Mouse (Mus musculus) cerebellum, adult 18-20 months (tissue): ENCODE measurements around the gene Sgsm1.
A peak's percentile ranks its signal among the peaks of the same experiment; 100 is the strongest.

Experiments
- DNase-seq, 2 experiments: peaks; one replicate each; pipeline ENCODE4 v3.0.0; 2021

Gene Sgsm1

DNA sequence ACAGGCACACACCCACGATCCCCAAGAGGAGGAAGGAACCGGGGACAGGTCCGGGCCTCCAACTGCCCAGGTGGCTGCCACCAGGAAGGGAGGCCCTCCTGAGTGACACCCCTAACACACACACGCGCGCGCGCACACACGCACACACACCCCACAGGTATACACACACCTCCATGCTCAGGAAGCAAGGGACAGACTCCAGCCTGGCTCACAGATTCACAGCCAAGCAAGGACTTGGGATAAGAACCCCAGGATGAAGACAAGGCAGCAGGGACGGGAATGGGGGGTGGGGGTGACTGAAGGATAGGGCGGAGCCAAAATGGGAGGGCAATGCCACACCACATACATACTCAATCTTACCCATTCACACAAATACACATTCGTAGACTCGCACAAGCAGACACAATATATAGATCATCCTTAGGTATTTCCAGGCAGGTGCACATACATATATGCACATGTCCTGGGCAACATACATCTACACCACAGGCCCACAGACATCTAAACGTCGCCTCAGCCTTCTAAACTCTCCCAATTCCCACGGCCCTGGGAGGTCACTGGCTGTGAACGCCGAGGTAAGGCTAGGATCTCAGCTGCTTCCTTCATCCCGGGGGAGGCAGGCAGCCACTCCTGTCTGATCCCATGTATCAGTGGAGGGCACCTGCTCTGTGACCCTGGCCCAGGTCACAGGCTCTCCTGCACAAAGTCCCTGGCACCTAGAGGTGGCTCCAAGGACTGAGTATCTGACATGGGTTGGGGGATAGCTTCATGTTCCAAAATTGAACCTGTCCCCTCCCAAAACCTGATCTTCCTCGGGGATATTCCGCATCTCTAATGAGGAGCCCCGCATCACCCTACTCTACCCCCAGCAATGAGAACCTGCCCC, 852 bp downstream of the Sgsm1 start:
- peak; percentile 45 to 58 for DNase-seq

DNA sequence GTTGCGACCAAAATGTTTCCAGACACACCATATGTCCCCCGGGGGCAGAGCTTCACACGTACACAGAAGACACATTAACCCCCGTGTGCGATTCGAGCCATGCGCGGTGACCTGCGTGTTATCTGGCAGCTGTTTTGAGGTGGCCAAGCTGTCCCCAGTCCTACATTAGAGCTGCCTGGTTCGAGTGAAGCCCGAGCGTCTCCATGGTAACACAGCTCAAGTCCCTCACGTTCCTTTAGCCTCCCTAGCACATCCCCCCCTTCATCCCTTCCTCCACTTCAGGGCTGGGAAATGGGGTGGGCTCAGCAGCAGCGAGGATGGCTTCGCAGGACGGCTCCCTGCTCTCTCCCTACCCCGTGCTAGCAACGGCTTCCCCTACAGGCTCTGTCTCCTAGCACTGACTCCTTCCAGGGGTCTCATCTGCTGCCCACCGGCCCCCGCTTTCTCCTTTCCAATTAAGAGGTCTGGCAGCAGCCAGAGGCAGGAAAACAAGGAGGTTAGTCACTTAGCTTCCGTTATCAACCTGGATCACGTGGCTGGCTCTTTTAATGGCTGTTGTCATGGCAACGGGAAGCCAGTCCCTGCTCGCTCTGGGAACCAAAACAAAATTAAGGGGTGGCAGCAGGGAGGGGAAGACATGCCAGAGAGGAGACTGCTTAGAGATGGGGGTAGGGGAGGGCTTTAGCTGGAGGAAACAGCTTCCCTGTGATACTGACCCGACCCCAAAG, 3.7 kb downstream of the Sgsm1 start:
- DNase-seq = peak; percentile 60 to 74

DNA sequence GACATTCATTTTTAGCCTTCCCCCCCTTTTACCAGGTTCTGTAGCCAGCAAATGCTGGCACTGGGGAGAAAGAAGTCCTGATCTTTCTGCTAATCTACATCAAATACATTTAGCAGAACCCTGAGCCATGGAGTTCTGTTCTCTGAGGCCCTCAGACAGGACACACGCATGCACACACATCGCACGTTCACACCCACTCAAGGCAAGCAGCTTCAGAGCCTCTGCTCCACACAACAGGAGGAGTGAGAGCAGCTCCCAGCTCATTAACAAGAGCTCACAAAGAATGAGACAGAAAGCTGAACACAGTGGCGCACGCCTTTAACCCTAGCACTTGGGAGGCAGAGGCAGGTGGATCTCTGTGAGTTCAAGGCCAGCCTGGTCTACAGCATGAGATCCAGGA, 6.1 kb downstream of the Sgsm1 start:
- no peak for DNase-seq

DNA sequence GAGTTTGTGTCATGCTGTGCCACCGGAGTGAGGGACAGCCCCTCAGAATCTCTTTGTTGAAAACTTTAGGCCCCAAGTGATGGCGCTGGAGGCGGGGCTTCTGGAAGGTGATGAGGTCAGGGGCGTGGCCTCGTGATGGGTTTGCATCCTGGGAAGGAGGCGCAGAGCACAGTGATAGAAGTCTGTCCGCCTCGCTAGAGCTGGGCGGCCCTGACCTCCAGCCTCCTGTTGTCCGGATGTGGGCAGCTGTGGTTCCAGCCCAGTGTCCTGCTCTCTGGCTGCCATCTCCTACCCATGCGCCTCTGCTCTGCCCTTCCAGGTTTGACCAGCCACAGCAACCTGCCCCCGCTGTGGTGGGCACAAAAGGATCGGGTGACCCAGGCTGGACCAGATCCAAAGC, 8.7 kb downstream of the Sgsm1 start:
- peak; percentile 45 to 48 for DNase-seq

DNA sequence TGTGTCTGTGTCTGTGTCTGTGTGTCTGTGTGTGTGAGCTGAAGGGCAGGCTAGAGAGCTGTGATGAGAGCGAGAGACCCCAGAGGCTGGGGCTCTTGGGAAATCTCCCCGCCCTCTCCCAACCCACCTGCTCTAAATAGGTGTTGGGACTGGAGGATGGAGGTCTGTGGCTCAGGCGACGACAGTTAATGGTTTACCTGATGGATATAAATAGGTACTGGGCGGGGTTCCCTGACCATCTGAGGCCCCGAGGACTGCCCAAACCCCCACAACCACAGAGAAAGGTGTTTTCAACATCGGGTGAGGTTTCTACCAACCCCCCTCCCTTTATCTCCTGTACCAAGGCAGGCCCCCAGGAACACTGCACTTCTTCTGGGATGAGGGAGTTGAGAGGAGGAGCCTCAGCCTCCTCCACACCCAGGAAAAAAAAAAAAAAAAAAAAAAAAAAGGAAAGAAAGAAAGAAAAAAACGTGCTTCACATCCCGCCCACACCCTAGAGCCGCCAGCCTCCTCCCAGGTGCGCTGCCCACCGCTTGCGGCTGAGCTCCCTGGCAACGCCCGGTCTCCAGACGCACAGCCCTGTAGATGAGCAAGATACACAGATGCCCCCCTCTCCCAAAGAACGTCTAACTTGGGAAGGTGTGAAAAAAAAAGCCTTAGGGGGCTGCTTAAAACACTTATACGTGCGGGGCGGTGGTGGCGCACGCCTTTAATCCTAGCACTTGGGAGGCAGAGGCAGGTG, 10.3 kb downstream of the Sgsm1 start:
- no peak for DNase-seq

DNA sequence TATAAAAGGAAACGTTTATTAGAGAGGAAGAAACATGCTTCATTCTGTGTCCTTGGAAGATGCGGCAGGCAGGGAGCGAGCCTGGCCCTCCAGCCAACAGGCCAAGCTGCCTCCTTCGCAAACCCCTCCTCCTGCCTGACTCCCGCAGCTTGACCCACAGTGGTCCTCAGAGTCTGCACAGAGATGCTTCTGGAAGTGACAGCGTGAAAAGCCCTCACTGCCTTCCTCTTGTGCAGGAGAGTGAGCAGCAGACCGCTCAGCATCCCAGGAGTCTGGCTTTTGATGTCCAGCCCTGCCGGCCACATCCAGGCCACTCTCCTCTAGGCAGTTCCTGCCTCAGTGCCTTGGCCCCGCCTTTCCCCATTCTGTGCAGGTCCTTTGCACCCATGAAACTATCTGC, 11.2 kb downstream of the Sgsm1 start:
- peak; percentile 59 to 63 for DNase-seq

DNA sequence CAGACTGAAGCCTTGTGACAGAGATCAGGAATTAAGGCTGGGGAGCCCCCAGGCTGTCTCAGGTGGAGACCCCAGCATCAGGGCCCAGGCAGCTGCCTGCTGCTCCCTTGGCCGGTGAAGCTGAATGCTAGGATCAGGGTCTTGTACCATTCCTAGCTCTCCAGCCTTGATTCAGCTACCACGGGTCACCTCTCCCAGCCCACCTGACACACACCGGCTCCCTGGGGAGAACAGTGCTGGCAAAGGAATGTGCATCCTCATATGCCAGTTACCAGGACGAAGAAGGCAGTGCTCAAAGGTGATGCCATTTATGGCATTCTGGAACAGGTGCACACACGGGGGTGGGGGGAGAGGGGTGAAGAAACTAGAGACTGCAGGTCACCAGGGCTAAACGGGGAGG, 11.8 kb downstream of the Sgsm1 start:
- peak; percentile 41 to 50 for DNase-seq

DNA sequence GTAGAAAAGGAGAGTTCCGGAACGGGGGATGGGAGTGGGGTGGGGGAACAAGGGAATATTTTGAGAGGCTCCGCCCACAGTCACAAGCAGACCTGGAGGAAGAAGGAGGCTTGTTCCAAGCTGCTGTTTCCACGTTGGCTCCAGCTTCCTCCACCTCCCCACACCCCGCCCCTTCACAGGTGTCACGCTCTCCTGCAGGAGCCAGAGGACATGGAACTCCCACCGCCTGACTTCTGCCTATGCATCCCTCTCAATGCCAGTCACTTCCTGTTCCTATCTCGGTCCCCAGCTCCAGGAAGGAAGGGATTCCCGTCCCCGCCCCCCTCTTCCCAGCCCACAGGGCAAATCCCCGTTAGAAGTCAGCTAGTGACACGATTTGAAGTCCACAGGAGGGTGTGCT, 12.5 kb downstream of the Sgsm1 start:
- peak in 1 of 2 experiments; percentile 35 for DNase-seq

DNA sequence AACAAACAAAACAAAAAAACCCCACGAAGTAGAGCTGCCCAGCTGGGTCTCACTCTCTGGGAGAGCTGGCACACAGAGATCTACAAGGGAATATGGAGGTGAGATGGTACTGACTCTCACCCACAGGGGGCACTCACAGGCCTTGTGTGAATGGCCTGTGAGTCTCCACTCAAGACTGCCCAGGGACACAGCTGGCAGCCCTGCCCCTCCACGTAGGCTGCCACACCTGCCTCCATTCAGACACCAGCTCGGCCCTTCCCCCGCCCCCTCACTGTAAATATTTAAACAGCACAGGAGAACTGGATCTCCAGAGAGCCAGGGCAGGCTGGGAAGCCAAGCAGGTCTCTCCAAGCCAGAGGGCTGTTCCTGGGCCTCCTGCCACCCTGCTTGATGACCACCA, 14.8 kb downstream of the Sgsm1 start:
- DNase-seq = peak in 1 of 2 experiments; percentile 53

DNA sequence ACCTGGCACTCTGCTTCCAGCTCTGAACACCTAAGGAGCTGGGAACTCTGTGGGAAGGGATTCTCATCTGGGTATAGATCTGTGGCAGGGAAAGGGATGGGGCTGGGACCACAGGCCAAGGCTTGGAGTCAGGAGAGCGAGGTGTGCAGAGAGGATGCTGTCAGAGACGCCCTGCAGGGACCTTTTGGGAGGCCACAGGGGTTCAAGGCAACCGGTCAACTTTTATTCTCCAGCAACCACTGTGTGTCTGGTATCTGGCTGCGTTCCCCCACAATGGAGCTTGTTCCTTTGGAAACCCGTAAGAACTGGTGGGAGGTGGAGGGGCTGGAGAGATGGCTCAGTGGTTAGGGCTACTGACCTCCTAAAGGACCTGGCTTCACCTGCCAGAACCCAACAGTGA, 16.0 kb downstream of the Sgsm1 start:
- DNase-seq = peak in 1 of 2 experiments; percentile 28

DNA sequence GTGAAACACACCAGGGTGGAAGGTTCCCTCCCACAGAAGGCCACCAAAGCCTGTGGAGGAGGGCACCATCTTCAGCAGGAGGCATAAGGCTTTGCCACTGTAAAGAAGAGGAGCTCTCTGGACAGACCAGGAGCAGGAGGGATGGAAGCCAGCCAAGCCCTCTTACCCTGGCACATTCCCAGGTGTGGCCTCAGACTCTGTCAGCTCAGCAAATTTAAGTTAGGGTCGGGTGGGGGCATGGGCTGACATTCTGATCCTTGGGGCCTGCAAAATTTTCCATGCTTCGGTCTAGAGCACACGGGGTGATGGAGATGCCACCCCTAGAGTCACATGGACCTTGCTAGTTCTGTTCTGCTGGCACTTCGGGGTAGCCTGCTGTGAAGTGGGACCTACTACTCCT, 17.1 kb downstream of the Sgsm1 start:
- DNase-seq = peak; percentile 52 to 68

DNA sequence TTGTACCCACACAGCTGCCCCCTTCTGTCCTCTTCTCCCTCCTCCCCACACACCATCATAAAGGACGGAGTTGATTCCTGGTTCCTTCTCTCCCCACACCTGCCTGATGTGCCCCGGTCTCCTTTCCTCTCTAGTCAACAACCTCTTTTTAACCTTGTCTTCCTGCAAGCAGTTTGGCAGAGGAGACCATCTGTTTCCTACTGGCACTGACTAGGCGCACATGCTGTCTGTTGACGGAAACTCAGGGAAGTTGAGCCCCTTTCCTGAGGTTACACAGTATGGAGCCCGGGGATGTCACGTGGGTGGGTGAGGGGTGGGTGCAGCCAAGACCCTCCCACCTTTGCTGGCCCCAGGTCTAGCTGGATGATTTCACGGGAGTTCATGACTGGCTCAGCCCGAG, 17.8 kb downstream of the Sgsm1 start:
- DNase-seq = peak; percentile 59 to 66

DNA sequence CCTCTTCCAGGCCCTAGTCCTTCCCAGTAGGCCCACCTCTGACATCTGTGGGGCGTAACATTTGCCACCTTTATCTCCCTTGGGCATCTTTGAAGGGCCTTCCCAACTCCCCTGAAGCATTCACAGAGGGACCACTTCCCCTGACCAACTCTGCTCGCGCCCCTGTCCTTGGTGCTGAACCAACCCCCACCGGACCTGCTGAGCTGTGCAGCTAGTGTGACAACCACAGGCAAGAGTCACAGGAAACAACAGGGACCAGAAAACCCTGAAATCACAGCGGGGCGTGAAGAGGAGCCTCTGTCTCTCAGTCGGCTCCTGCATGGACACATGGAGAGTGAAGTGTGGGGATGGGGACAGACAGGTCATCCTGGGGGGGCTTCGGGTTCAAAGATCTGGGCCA, 18.4 kb downstream of the Sgsm1 start:
- peak in 1 of 2 experiments; percentile 32 for DNase-seq

DNA sequence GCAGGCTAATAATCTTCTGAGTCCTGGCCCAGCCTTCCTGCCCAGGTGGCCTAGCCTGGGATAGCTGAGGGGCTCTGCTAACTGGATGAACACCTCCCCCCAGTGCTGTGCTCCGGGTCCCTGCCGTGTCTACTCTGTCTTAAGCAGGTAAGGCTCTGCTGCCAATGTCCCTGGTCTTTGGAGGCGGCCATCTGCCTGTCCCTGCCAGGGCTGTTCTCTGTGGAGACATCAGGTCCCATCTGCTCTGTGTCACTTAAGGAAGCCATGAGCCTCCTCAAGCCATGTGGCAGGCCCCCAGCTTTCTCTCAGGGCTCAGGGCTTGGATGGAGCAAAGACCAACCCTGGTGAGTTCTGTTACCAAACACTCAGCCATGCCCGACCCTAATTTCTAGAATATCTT, 19.5 kb downstream of the Sgsm1 start:
- DNase-seq = peak; percentile 80 to 88

DNA sequence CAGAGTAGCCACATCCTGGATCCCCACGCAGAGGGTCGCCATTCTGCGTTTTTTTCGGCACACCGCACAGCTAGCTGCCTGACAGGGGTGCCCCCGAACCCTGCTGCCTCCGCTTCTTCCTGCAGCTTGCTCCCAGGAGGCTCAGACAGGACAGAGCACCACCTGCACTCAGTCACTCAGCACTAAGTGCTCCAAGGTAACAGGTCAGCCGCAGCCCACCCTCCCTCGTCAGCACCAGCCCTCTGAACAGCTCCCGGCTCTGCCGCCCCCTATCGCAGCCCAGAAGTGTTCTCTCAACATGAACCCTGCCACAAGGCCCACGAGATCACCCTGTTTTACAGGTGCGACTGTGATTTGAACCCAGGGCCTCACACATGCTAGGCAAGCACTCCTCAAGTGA, 20.4 kb downstream of the Sgsm1 start:
- peak in 1 of 2 experiments; percentile 31 for DNase-seq

DNA sequence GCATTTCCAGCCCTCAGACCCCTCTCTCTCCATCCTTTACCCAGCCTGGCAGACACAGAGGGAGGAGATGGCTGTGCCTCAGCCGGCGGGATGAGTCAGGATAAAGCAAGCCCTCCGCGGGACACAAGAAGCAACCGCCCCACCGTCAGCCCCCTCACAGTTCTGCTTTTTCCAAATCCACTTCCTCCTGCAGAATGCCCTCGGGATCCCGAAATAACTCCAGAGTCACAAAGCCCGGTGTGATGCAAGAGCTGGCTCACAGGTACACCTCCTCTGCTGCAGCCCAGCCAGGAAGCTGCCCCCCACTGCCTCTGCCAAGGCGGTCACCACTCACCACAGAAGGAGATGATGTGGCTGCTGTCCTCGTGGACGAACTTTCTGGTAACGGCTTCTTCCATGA, 22.1 kb downstream of the Sgsm1 start:
- DNase-seq = peak; percentile 53 to 54

DNA sequence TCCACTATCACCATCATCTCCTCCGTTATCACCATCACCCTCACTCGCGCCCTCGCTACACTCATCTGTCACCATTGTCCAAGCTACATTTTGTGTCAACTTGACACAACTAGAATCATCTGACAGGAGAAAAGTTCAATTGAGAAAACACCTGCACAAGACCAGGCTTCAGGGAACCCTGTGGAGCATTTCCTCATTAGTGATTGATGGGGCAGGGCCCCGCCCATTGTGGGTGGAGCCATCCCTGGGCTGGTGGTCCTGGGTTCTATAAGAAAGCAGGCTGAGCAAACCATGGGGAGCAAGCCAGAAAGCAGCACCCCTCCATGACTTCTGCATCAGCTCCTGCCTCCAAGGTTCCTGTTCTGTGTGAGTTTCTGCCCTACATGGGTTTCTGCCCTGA, 22.8 kb downstream of the Sgsm1 start:
- DNase-seq = no peak

DNA sequence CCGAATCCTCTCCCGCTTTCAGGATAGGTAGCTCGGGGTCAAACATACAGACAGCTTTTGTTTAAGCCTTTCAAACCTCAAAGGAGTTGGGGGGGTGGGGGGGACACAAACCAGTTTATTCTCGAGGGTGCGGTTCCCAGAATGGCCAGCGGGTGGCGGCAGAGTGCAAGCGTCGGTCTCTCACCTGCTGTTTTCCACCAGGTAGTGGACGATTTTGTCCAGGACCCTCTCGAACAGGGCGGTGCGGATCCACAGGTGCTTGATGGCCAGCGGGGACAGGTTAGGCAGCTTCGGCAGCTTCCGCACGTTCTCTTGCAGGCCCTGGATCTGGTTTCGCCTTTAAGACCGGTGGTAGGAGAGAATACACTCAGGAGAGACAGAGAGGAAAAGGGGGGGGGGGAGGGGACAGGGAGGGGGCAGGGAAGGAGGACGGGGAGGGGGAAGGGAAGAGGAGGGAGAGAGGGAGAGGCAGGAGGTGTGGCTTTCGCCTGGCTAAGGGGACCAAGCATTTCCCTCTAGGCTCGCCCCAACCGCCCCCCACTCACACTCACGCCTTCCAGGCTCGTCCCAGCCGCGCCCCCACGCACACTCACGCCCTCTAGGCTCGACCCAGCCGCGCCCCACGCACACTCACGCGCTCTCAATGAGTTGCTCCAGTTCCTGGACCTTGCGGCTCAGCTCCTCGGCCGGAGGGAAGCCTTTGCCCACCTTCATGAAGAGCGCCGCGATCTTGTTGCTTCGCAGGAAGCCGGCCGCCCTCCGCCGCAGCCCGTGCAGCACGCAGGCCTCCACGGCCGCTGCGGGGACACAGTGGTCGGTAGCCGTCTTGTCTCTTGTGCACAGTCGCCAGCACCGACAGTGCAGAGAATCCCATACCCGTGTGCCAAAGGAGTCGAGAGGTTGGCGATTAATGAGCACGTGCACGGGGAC, 23.7 kb downstream of the Sgsm1 start:
- peak; percentile 86 to 93 for DNase-seq

DNA sequence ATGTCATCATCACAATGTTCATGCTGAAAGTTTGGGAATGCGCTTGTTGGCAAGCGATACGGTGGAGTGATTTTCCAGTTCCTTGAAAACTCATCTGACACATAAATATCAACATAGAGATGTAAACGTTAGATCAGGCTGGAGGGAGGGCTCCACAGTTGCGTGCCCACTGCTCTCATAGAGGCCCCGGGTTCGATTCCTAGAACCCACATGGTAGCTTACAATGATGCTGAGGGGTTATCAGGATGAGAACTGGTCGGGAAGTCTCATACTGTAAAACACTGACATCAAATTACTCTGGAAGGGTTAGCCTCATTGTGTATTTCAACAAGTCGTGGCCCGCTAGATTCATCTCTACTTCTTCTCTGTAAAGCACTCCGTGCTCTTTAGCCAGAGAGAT, 24.5 kb downstream of the Sgsm1 start:
- no peak for DNase-seq

DNA sequence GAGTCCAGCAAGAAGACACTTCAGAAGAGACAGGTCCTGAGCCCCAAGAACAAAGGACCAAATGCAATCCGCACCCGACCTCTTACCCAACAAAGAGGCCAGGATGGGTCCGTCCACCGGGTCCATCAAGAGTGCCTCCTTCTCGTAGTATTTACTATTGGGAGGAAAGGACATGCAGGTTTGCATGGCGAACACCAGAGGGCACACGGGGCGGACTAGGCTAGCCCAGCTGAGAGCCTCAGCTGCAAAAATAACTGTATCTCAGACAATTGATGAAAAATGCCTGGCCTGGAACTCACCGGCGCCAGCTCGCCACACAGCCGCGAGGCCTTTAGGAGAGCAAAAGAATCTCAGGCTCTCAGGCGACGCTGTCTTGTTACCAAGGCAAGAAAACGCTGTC, 25.0 kb downstream of the Sgsm1 start:
- DNase-seq = no peak

DNA sequence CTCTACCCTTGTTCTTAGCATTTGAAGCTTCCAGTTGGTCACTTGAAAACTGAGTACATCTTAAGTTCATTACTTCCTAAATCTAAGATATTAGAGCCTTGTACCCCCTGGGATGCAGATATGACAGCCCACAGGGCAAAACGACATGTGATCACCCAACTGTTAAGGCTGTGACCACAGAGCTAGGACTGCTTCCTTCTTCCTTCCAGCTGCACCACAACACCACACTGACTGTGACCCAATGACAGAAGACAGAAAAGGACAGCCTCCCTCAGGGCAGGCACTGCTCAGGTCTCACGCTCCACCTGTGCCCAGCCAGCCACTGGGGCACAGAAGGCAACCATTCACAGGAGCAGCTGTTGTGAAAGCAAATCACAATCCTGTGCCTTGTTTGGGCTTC, 26.9 kb downstream of the Sgsm1 start:
- DNase-seq = no peak

DNA sequence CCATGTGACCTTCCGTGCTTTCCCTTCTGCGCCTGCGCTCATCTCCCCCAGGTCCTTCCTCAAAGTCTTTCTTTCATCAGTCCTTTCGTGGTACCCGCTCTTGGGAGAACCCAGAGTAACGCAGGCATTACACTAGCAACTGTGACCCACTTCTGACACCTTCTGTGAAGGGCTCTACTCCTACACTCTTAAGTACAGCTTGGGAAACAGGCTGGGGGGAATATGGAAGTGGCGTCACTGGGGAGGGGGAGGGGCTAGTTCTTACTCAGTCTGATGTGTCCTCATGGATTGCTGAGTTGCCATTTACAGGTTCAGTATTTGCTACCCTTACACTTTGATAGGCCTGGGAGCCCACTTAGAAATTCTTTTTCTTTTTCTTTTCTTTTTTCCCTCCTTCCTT, 29.0 kb downstream of the Sgsm1 start:
- DNase-seq = no peak
